Mouse (Mus musculus) left cerebral cortex, postnatal 10 days (tissue): ENCODE results near the gene Gsg1l. TPM values are rescaled to one million over a fixed set of nuclear protein-coding genes. Genes with fewer than 3 reads are reported as not detected.
A peak's percentile ranks its signal among the peaks of the same experiment; 100 is the strongest.

Source experiments
- DNase-seq, 2 experiments: peaks; one replicate each; pipeline ENCODE4 v3.0.0; 2021 to 2022; ENCODE audit warnings: low spot score in 2 of 2, mixed read lengths in 1 of 2; ENCODE audit errors: extremely low spot score in 1 of 2
- intact Hi-C: fragments of 180-260 bp; cut with DNase I; formaldehyde crosslinking; loops from one replicate; pipeline ENCODE4 v1.15.1; 2025
- total RNA-seq, 2 experiments: library from RNA; stranded (reverse); gene quantifications; 2 replicates each; pipeline ENCODE4 v1.2.3; 2021

The Gsg1l gene
- total RNA-seq, 2 experiments from 2014 or later, result 33.1 to 33.8 TPM

- intact Hi-C loops, result no loop called here
Observed at GRCm38 (mm10) chr7:126001683-126002082, 80.5 kb downstream of the Gsg1l start.

GRCm38 (mm10) chr7:125999921-126000320 lies 82.3 kb downstream of the Gsg1l start:
- intact Hi-C loops, result no loop called here

More at GRCm38 (mm10) chr7:126001683-126002082, 80.5 kb downstream of the Gsg1l start:
- DNase-seq, result no peak

GRCm38 (mm10) chr7:125996151-125996550 lies 86.1 kb downstream of the Gsg1l start:
- intact Hi-C loops, result no loop called here
- DNase-seq, result no peak

More at GRCm38 (mm10) chr7:125999921-126000320, 82.3 kb downstream of the Gsg1l start:
- DNase-seq, result no peak

- no peak for DNase-seq
- intact Hi-C loops, result no loop called here
Observed at GRCm38 (mm10) chr7:125992356-125992891, 89.8 kb downstream of the Gsg1l start.

- no peak for DNase-seq
- intact Hi-C loops, result no loop called here
Observed at GRCm38 (mm10) chr7:125991846-125992245, 90.4 kb downstream of the Gsg1l start.

GRCm38 (mm10) chr7:125989969-125990368 lies 92.2 kb downstream of the Gsg1l start:
- DNase-seq, result no peak
- intact Hi-C loops, result no loop called here

GRCm38 (mm10) chr7:125989489-125989888 lies 92.7 kb downstream of the Gsg1l start:
- intact Hi-C loops, result no loop called here
- no peak for DNase-seq

GRCm38 (mm10) chr7:125988326-125988725 lies 93.9 kb downstream of the Gsg1l start:
- intact Hi-C loops, result no loop called here
- no peak for DNase-seq

- intact Hi-C loops, result no loop called here
- no peak for DNase-seq
Observed at GRCm38 (mm10) chr7:125987117-125987516, 95.1 kb downstream of the Gsg1l start.

- no peak for DNase-seq
- intact Hi-C loops, result no loop called here
Observed at GRCm38 (mm10) chr7:125985565-125985964, 96.6 kb downstream of the Gsg1l start.

GRCm38 (mm10) chr7:125983902-125984841 lies 98.0 kb downstream of the Gsg1l start:
- DNase-seq, result no peak

GRCm38 (mm10) chr7:125979591-125979990 lies 102.6 kb downstream of the Gsg1l start:
- intact Hi-C loops, result no loop called here
- no peak for DNase-seq

More at GRCm38 (mm10) chr7:125983902-125984841, 98.0 kb downstream of the Gsg1l start:
- intact Hi-C loops, result no loop called here

GRCm38 (mm10) chr7:125976695-125977094 lies 105.5 kb downstream of the Gsg1l start:
- DNase-seq, result no peak
- intact Hi-C loops, result no loop called here

- intact Hi-C loops, result no loop called here
- DNase-seq, result no peak
Observed at GRCm38 (mm10) chr7:125975414-125975813, 106.8 kb downstream of the Gsg1l start.

GRCm38 (mm10) chr7:125973874-125974273 lies 108.3 kb downstream of the Gsg1l start:
- no peak for DNase-seq
- intact Hi-C loops, result no loop called here

- intact Hi-C loops, result no loop called here
Observed at GRCm38 (mm10) chr7:125972776-125973175, 109.4 kb downstream of the Gsg1l start.

GRCm38 (mm10) chr7:125972174-125972672 lies 110.0 kb downstream of the Gsg1l start:
- intact Hi-C loops, result no loop called here

More at GRCm38 (mm10) chr7:125972776-125973175, 109.4 kb downstream of the Gsg1l start:
- no peak for DNase-seq

GRCm38 (mm10) chr7:125969076-125969475 lies 113.1 kb downstream of the Gsg1l start:
- no peak for DNase-seq
- intact Hi-C loops, result no loop called here

More at GRCm38 (mm10) chr7:125972174-125972672, 110.0 kb downstream of the Gsg1l start:
- DNase-seq, result peak in 1 of 2 experiments; percentile 38

- intact Hi-C loops, result no loop called here
- no peak for DNase-seq
Observed at GRCm38 (mm10) chr7:125966402-125967261, 115.6 kb downstream of the Gsg1l start.
